ENCODE assay signal across 17 mouse cellular contexts in the genomic region with DNA sequence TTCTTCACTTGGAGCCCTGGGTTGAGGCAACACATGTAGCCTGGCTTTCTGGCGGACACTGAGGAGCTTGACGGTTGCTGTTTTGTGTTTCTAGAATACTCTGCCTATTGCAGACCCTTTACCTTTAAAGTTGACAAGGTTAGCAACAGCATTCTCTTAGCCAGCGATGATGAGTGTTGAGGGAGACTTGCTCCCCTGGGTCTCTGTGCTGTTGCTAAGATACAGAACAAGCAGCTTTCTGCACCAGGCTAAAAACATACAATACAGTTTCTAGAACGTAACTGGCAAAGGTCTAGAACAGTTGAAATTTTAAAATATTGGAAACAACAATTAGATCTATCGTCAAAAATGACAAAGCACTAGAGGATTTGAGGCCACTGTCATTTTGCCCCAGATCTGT.
"Had no signal": no experiment of that assay in that cellular context is flagged by ENCODE, and none has a peak within 500 bp of the region (broad histone marks: within the 10 kb centered on the region; RNA-seq: fewer than 3 reads in every experiment).

No protein-coding gene starts in this region.

- H3K27ac ChIP-seq: liver, embryonic 14.5 days; midbrain, embryonic 12.5 days; neural tube, embryonic 13.5 days; neural tube, embryonic 15.5 days had no signal

- H3K27me3 ChIP-seq: neural tube, embryonic 13.5 days; neural tube, embryonic 15.5 days had no signal

- H3K9ac ChIP-seq: liver, embryonic 14.5 days; lung, embryonic 14.5 days; midbrain, embryonic 12.5 days; neural tube, embryonic 13.5 days; neural tube, embryonic 15.5 days had no signal

- H3K36me3 ChIP-seq: midbrain, embryonic 12.5 days; neural tube, embryonic 13.5 days; neural tube, embryonic 15.5 days had no signal

- H3K9me3 ChIP-seq: midbrain, embryonic 12.5 days; neural tube, embryonic 13.5 days; neural tube, embryonic 15.5 days had no signal

- H3K4me2 ChIP-seq: lung, embryonic 14.5 days; midbrain, embryonic 12.5 days; neural tube, embryonic 13.5 days; neural tube, embryonic 15.5 days had no signal

- H3K4me3 ChIP-seq: midbrain, embryonic 12.5 days; myocyte; neural tube, embryonic 13.5 days; neural tube, embryonic 15.5 days had no signal

- DNase-seq: lung, adult 18-20 months; lung, embryonic 14.5 days; lung, postnatal 10 days; lung, postnatal 4 days; retina, postnatal 1 day; right cerebral cortex, adult 18-20 months; right cerebral cortex, postnatal 25 days; right cerebral cortex, postnatal 4 days; spleen, adult 18-20 months; thymus, adult 18-20 months; thymus, postnatal 25 days; thymus, postnatal 4 days had no signal
